Mouse (Mus musculus) layer of hippocampus, adult 2 months (tissue): ENCODE data around the gene E130116L18Rik. TPM values are rescaled to one million over a fixed set of nuclear protein-coding genes. Genes with fewer than 3 reads are reported as not detected.
"Not testable (repeated sequence)": the region's sequence is repeated elsewhere in the genome, so short reads cannot be mapped to it uniquely, and the experiment has no call there.

Source experiments
- DNase-seq, 2 experiments: peaks; one replicate each; pipeline ENCODE4 v3.0.0; 2022; ENCODE audit warnings: low spot score in 2 of 2
- H3K27ac ChIP-seq: fragments of 200-600 bp; 2 replicates; pipeline ENCODE4 v1.8.1; 2022
- H3K4me3 ChIP-seq: fragments of 200-600 bp; 2 replicates; pipeline ENCODE4 v1.8.1; 2022; ENCODE audit warnings: mild to moderate bottlenecking
- CTCF ChIP-seq: fragments of 200-600 bp; conservative IDR thresholded peaks from 2 replicates; pipeline ENCODE4 v1.8.1; 2022; ENCODE audit warnings: antibody characterized with exemption, mild to moderate bottlenecking, moderate library complexity
- long read RNA-seq, 2 experiments: library from polyadenylated mRNA; stranded (forward); transcript quantifications; one replicate each; pipeline ENCODE4 v2.0.0; 2021; ENCODE audit warnings: borderline mapping rate in 2 of 2
- total RNA-seq, 2 experiments: library from RNA; stranded (reverse); gene quantifications; 2 replicates each; pipeline ENCODE4 v1.2.3; 2021

Gene E130116L18Rik
- not detected for total RNA-seq
- long read RNA-seq, experiment 1 = 0 reads
- long read RNA-seq, experiment 2 = 0 reads

GRCm38 (mm10) chr5:25222752-25223702 lies at the start of gene E130116L18Rik:
Gene E130116L18Rik, minus strand, starts transcription at chr5:25223153.
- peak; percentile 91 to 94 for DNase-seq
- Histone ChIP-seq H3K27ac (peak within 1 kb of the TSS; percentile 96), H3K4me3 (peak within 1 kb of the TSS; percentile 71)
- TF ChIP-seq CTCF = no peak

- no peak overlapping the region for H3K4me3 ChIP-seq
- no peak for DNase-seq
- H3K27ac ChIP-seq = no peak overlapping the region
- TF ChIP-seq CTCF = no peak
These were observed 45.4 kb upstream of the E130116L18Rik start for GRCm38 (mm10) chr5:25268258-25268888.

DNA sequence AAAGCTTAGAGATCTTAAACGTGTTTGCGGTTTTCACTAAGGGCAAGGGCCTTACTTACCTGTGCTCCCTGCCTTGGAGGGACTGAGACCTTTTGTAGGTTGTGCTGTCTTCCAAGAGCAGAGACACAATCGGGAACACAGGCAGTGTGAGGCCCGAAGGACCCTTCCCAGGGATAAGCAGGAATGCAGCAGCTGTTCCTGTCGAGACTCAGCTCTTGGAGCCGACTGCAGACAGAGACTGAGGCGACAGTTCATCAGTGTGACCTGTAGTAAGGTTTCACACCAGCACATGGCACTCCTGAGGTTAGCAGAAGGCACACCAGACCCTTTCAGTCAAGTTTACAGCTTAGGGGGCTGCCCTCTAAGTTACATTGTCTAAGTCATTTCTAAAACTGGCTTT lies 39.3 kb upstream of the E130116L18Rik start:
- Histone ChIP-seq H3K4me3 (no peak overlapping the region), H3K27ac (no peak overlapping the region)
- no peak for DNase-seq
- no peak for TF ChIP-seq CTCF

- Histone ChIP-seq H3K4me3 (no peak overlapping the region), H3K27ac (no peak overlapping the region)
- DNase-seq = no peak
- TF ChIP-seq CTCF = no peak
These were observed 38.5 kb upstream of the E130116L18Rik start for GRCm38 (mm10) chr5:25261452-25261851.

DNA sequence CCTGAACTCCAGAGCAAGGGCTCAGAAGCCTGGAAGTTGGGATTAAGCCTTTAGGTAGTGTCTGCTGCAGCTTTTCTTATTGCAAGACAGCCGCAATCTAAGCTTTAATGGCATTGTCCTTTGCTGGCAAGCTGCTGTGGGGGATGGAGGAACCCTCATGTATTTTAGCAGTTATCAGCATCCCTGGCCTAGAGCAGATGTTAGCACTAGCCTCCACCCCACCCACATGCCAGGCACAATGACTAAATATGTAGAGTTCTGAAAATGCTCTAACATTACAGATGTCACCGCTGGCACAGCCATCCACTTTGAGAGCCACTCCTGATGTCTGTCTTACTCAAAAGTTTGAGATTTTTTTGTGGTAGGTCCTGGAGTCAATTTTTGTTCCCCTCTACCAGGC lies 33.7 kb upstream of the E130116L18Rik start:
- H3K4me3 ChIP-seq = no peak overlapping the region
- DNase-seq = peak in 1 of 2 experiments; percentile 26
- peak overlapping the region; percentile 39; the same call in 1 of the 2 replicates for H3K27ac ChIP-seq
- TF ChIP-seq CTCF = no peak

GRCm38 (mm10) chr5:25254491-25254890 lies 31.5 kb upstream of the E130116L18Rik start:
- no peak overlapping the region for H3K4me3 ChIP-seq
- TF ChIP-seq CTCF = no peak
- DNase-seq = no peak
- H3K27ac ChIP-seq = no peak overlapping the region

GRCm38 (mm10) chr5:25252825-25253544 lies 30.0 kb upstream of the E130116L18Rik start:
- TF ChIP-seq CTCF = no peak
- H3K4me3 ChIP-seq = no peak overlapping the region
- no peak for DNase-seq
- H3K27ac ChIP-seq = no peak overlapping the region

DNA sequence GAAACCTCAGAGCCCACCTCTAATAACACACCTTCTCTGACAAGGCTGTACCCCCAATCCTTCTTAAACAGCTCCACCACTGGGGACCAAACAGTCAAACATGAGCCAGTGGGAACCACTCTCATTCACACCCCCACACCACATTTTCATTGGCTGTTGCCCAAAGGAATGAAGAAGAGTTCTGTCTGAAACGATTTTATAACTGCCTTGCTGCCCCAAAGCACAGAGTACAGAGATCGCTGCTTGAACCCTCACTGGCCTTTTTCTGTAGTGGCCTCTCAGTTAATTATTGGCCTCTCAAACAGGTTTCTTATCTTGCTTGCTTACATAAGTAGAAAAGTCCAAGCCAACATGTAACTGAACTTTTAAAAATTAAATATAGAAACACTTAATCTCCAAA lies 29.5 kb upstream of the E130116L18Rik start:
- no peak for TF ChIP-seq CTCF
- no peak for DNase-seq
- Histone ChIP-seq H3K4me3 (no peak overlapping the region), H3K27ac (no peak overlapping the region)

DNA sequence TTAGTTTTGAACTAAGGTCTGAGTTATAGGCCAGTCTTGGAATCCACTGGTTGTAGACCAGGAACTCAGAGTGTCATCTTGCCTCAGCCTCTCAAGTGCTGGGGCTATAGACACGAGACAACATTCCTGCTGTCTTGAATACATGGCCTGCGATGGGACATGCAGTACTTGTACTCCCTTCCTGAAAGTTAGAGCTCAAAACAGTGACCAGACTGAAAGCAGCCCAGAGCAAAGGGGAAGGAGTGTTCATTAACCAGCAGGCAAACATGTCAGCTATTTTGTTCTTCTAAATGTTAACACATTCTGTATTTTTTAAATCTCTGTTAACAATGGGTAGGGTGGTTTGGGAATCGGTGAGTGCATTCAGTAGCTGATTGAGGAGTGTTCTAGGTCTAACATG lies 24.1 kb upstream of the E130116L18Rik start:
- Histone ChIP-seq H3K27ac (no peak overlapping the region), H3K4me3 (no peak overlapping the region)
- TF ChIP-seq CTCF = no peak
- no peak for DNase-seq

DNA sequence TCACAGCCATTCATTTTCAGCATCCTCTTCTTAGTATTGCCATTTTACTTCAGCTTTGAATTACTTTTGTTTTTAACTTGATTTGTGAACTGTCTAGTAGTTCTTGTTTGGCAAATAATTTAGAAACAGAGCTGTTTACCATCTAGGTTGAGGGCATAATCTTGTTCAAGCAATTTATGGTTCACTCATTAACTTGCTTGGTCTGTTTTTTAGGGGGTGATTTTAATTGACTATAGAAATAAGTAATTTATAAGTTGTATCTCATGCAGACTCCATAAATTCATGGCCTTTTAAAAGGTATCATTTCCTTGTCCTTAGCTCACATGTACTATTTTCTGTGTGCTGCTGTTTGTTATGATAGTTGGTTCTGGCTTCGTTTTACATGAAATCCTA lies 23.5 kb upstream of the E130116L18Rik start:
- no peak for TF ChIP-seq CTCF
- DNase-seq = no peak
- H3K4me3 ChIP-seq = no peak overlapping the region
- no peak overlapping the region for H3K27ac ChIP-seq

GRCm38 (mm10) chr5:25245806-25246472 lies 23.0 kb upstream of the E130116L18Rik start:
- TF ChIP-seq CTCF = no peak
- H3K27ac ChIP-seq = no peak overlapping the region
- H3K4me3 ChIP-seq = no peak overlapping the region
- DNase-seq = no peak

DNA sequence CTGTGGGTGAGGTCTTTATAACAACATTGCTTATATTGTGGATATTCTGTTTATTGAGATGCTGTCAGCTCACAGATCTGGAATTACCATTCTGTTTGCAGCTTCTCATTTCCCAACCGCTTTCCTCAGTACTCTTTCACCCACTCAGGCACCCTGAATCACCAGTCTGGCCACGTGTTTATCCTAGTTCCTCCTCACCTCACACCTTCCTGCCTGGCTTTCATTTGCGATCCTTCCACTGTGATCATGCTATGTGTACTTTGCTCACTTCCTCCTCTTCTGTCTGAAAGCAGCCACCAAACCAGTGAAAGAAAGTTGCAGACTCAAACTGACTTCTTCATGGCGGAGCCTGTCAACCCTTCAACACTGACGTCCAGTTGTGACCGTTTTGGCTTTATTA lies 20.1 kb upstream of the E130116L18Rik start:
- H3K27ac ChIP-seq = no peak overlapping the region
- DNase-seq = no peak
- TF ChIP-seq CTCF = no peak
- no peak overlapping the region for H3K4me3 ChIP-seq

DNA sequence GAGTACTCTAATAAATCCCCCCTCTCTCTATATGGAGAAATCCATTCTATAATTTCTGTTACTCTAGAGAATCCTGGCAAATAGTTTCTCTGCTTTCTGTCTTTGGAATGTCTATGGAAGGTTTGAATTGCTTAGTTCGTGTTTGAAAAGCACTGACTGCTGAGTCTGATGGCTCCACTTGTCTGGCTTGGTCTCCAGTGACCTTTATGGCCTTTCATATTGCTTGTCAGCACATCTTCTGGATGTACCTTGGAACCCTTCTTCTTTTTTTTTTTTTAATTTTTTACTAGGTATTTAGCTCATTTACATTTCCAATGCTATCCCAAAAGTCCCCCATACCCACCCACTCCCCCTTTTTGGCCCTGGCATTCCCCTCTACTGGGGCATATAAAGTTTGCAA lies 1.4 kb upstream of the E130116L18Rik start:
- not testable (repeated sequence) for DNase-seq, H3K4me3 ChIP-seq, H3K27ac ChIP-seq
